Mouse (Mus musculus) stomach, adult 2 months (tissue): ENCODE data around the gene C1rb. TPM values are rescaled to one million over a fixed set of nuclear protein-coding genes. Genes with fewer than 3 reads are reported as not detected.

Experiments used
- polyA plus RNA-seq: library from polyadenylated mRNA; depleted of rRNA; stranded (reverse); fragments of >200 nt; gene quantifications from 2 replicates; pipeline ENCODE4 v1.2.3, GENCODE M21; 2012; rRNA removed

The C1rb gene
- 0.09 and 0.12 TPM in 2 replicates for polyA plus RNA-seq

DNA sequence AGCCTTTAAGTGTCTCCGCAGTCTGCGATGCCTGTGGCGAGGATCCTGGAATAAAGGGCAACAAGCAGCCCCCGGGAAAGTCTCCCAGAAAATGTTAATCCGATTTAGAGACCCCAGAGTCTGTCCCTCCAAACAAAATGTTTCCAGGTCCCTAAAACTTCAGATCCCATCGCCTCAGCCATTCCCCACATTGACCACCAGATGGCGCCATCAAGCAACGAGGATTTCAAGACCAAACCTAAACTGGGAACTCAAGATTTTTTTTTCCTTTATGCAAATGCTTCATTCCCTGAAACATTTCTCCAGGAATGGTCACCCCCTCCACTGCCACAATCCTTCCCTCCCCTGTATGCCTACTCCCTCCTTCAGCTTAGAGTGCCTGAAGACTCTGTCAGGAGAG, at the start of gene C1rb:
Gene C1rb (plus strand): TSS at position 269 of the 400 bp plus-strand sequence.

DNA sequence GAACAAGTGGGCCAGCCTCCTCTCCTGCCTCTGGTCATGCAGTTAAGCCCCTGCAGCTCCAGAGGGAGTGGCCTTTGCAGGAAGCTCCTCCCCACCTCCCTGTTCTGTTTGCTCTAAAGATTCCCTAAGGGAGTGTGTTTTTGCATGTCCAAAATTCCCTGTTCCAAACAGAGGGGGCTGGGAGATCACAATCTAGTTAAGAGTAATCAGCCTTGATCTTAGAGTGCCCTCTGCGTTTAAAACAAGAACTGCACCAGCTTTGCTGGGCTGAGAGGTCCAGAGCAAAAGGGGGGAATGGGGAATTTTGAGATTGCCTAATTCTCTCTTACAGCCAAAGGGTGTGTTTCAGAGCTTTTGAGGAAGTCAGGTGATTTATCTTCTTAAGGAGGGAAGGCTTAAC, 27.8 kb upstream of the C1rb start, which contains the start of gene C1s1:
Gene C1s1 (minus strand): TSS at position 76 of the 400 bp plus-strand sequence.

Other genes starting within 250 kb of the C1rb start
- gene Pex5, start 155.2 kb upstream of the C1rb start, polyA plus RNA-seq: 10.4 and 12.1 TPM in 2 replicates
- 0.78 and 1.2 TPM in 2 replicates for gene Clstn3, start 105.5 kb upstream of the C1rb start, polyA plus RNA-seq
- 0.45 and 0.93 TPM in 2 replicates for gene C1rl, start 77.2 kb upstream of the C1rb start, polyA plus RNA-seq
- gene C1ra, start 57.9 kb upstream of the C1rb start, polyA plus RNA-seq: 8.6 and 12.3 TPM in 2 replicates
- gene C1s1, start 27.9 kb upstream of the C1rb start, polyA plus RNA-seq: 6.9 and 17.4 TPM in 2 replicates
- gene C1s2, start 65.8 kb downstream of the C1rb start, polyA plus RNA-seq: not detected in 2 replicates
- gene Lpcat3, start 92.7 kb downstream of the C1rb start, polyA plus RNA-seq: 46.7 and 49.3 TPM in 2 replicates
- gene Emg1, start 141.9 kb downstream of the C1rb start, polyA plus RNA-seq: 9.4 and 10.8 TPM in 2 replicates
- gene Phb2, start 142.0 kb downstream of the C1rb start, polyA plus RNA-seq: 83.4 and 111 TPM in 2 replicates
- gene Ptpn6, start 168.4 kb downstream of the C1rb start, polyA plus RNA-seq: 9.1 and 9.5 TPM in 2 replicates
- gene Grcc10, start 171.1 kb downstream of the C1rb start, polyA plus RNA-seq: 80.8 and 106 TPM in 2 replicates
- not detected in 2 replicates for gene Gm45234, start 185.7 kb downstream of the C1rb start, polyA plus RNA-seq
- gene Atn1, start 186.2 kb downstream of the C1rb start, polyA plus RNA-seq: 38.7 and 38.9 TPM in 2 replicates
- 4.7 and 5.5 TPM in 2 replicates for gene Eno2, start 199.4 kb downstream of the C1rb start, polyA plus RNA-seq
- gene Lrrc23, start 209.4 kb downstream of the C1rb start, polyA plus RNA-seq: 0.13 and 0.26 TPM in 2 replicates
- gene Spsb2, start 238.4 kb downstream of the C1rb start, polyA plus RNA-seq: 14.1 and 16.2 TPM in 2 replicates
- 179 and 210 TPM in 2 replicates for gene Tpi1, start 244.0 kb downstream of the C1rb start, polyA plus RNA-seq